Mouse (Mus musculus): Measurements from ENCODE around the gene Morn5. TPM values are rescaled to one million over a fixed set of nuclear protein-coding genes. Genes with fewer than 3 reads are reported as not detected.

Gene Morn5
- total and polyA plus RNA-seq, 3 experiments, result 0.81 to 1.3 TPM; not detected in 1

GRCm38 (mm10) chr2:36127973-36128372, 78.7 kb downstream of the Morn5 start:
- peaks cover 0 to 20% of the 10 kb centered on the region in 2 experiments; a peak in 3 of 4 replicates for H3K36me3 ChIP-seq (ENCODE audit: control insufficient read depth in 1 of 2, insufficient read depth in 2 of 2, low read length in 2 of 2)

GRCm38 (mm10) chr2:36129051-36129450, 79.8 kb downstream of the Morn5 start:
- Histone ChIP-seq H3K4me1 (ENCODE audit: control insufficient read depth in 1 of 2, insufficient read depth in 2 of 2, low read length in 2 of 2) (no peaks in the 10 kb centered on the region; a peak in 1 of 4 replicates), H3K9me3 (replicated peaks; ENCODE audit: insufficient read depth, low read length) (no peaks in the 10 kb centered on the region), H3K9ac (ENCODE audit: control insufficient read depth, low read depth, low read length, poor library complexity, severe bottlenecking) (no peak overlapping the region), H3K27me3 (ENCODE audit: control insufficient read depth in 1 of 2, insufficient read depth in 2 of 2, low read length in 2 of 2) (no peaks in the 10 kb centered on the region), H3K36me3 (ENCODE audit: control insufficient read depth in 1 of 2, insufficient read depth in 2 of 2, low read length in 2 of 2) (peaks cover 0 to 24% of the 10 kb centered on the region in 2 experiments; a peak in 3 of 4 replicates), H3K79me2 (ENCODE audit: control insufficient read depth, insufficient read depth, low read length, poor library complexity) (no peaks in the 10 kb centered on the region), H3K4me3 (ENCODE audit: control insufficient read depth in 1 of 2, insufficient read depth in 1 of 2, low read depth in 2 of 2, low read length in 2 of 2) (no peak overlapping the region), H3K27ac (ENCODE audit: control insufficient read depth, low read depth, low read length) (no peak overlapping the region)
- DNase-seq (ENCODE audit: low read depth, low spot score), result no peak
- TF ChIP-seq GATA1 (IDR thresholded peaks at IDR 0.05; ENCODE audit: low read depth, low read length) (no peak), NELFE (IDR thresholded peaks at IDR 0.05; ENCODE audit: low read depth, low read length) (no peak), USF2 (IDR thresholded peaks at IDR 0.05; ENCODE audit: borderline replicate concordance in 1 of 2, insufficient read depth in 1 of 2, low read depth in 1 of 2, low read length in 2 of 2) (no peak), EP300 (IDR thresholded peaks at IDR 0.05; ENCODE audit: low read depth in 1 of 2, low read length in 2 of 2) (no peak), MYB (IDR thresholded peaks at IDR 0.05; ENCODE audit: low read depth, low read length) (no peak), MAX (IDR thresholded peaks at IDR 0.05; ENCODE audit: low read length) (no peak), RCOR1 (IDR thresholded peaks at IDR 0.05; ENCODE audit: low read depth, low read length) (no peak), ZKSCAN1 (IDR thresholded peaks at IDR 0.05; ENCODE audit: low read depth, low read length) (no peak), SMC3 (IDR thresholded peaks at IDR 0.05; ENCODE audit: low read depth, low read length) (no peak)

More at GRCm38 (mm10) chr2:36127973-36128372, 78.7 kb downstream of the Morn5 start:
- Histone ChIP-seq H3K27me3 (ENCODE audit: control insufficient read depth in 1 of 2, insufficient read depth in 2 of 2, low read length in 2 of 2) (no peaks in the 10 kb centered on the region), H3K9ac (ENCODE audit: control insufficient read depth, low read depth, low read length, poor library complexity, severe bottlenecking) (no peak overlapping the region), H3K4me1 (ENCODE audit: control insufficient read depth in 1 of 2, insufficient read depth in 2 of 2, low read length in 2 of 2) (no peaks in the 10 kb centered on the region; a peak in 1 of 4 replicates), H3K9me3 (replicated peaks; ENCODE audit: insufficient read depth, low read length) (no peaks in the 10 kb centered on the region), H3K79me2 (ENCODE audit: control insufficient read depth, insufficient read depth, low read length, poor library complexity) (no peaks in the 10 kb centered on the region), H3K27ac (ENCODE audit: control insufficient read depth, low read depth, low read length) (no peak overlapping the region), H3K4me3 (ENCODE audit: control insufficient read depth in 1 of 2, insufficient read depth in 1 of 2, low read depth in 2 of 2, low read length in 2 of 2) (no peak overlapping the region)
- no peak for DNase-seq (ENCODE audit: low read depth, low spot score)
- no peak for TF ChIP-seq MAZ (IDR thresholded peaks at IDR 0.05; ENCODE audit: low read depth, low read length)
- TF ChIP-seq MEF2A (IDR thresholded peaks at IDR 0.05; ENCODE audit: extremely low read depth, insufficient replicate concordance, low read depth, low read length, poor library complexity, severe bottlenecking), result no peak
- no peak for TF ChIP-seq E2F4 (IDR thresholded peaks at IDR 0.05; ENCODE audit: borderline replicate concordance, low read depth, low read length)
- TF ChIP-seq NELFE (IDR thresholded peaks at IDR 0.05; ENCODE audit: low read depth, low read length), result no peak
- TF ChIP-seq CTCF (IDR thresholded peaks at IDR 0.05 in 2 of 3, conservative IDR thresholded peaks at IDR 0.05 in 1 of 3; ENCODE audit: control insufficient read depth in 1 of 3, insufficient read depth in 1 of 3, low read depth in 2 of 3, low read length in 3 of 3, poor library complexity in 1 of 3, severe bottlenecking in 1 of 3), result no peak
- no peak for TF ChIP-seq RCOR1 (IDR thresholded peaks at IDR 0.05; ENCODE audit: low read depth, low read length)
- no peak for TF ChIP-seq NRF1 (IDR thresholded peaks at IDR 0.05; ENCODE audit: insufficient read depth, low read depth, low read length, poor library complexity, severe bottlenecking)
- TF ChIP-seq ZMIZ1 (IDR thresholded peaks at IDR 0.05; ENCODE audit: low read depth, low read length), result no peak

Other genes with a start within 250 kb of the Morn5 start
- 1.2 TPM in 2 replicates for gene Ttll11, start 69.5 kb upstream of the Morn5 start, total RNA-seq (2012; rRNA removed)
- 1 to 10 TPM in 1 of 2 experiments, not detected in 1; 2.5 TPM for gene Ttll11, start 69.5 kb upstream of the Morn5 start, polyA plus RNA-seq (2012; ENCODE audit: insufficient read depth in 1 of 2, insufficient read length in 2 of 2, low read depth in 1 of 2, low replicate concordance in 2 of 2, missing spikeins in 1 of 2)
- 167 and 186 TPM in 2 replicates for gene Ndufa8, start 52 bp upstream of the Morn5 start, total RNA-seq (2012; rRNA removed)
- gene Ndufa8, start 52 bp upstream of the Morn5 start, polyA plus RNA-seq (2012; ENCODE audit: insufficient read depth in 1 of 2, insufficient read length in 2 of 2, low read depth in 1 of 2, low replicate concordance in 2 of 2, missing spikeins in 1 of 2), result 100 to 1,000 TPM in 1 of 2 experiments, not detected in 1; 357 TPM
- 1.1 and 1.3 TPM in 2 replicates for gene Lhx6, start 56.0 kb downstream of the Morn5 start, total RNA-seq (2012; rRNA removed)
- gene Lhx6, start 56.0 kb downstream of the Morn5 start, polyA plus RNA-seq (2012; ENCODE audit: insufficient read depth in 1 of 2, insufficient read length in 2 of 2, low read depth in 1 of 2, low replicate concordance in 2 of 2, missing spikeins in 1 of 2), result 1 to 10 TPM in 1 of 2 experiments, not detected in 1; 3.0 TPM
- gene Mrrf, start 86.9 kb downstream of the Morn5 start, total RNA-seq (2012; rRNA removed), result 20.0 and 28.0 TPM in 2 replicates
- gene Mrrf, start 86.9 kb downstream of the Morn5 start, polyA plus RNA-seq (2012; ENCODE audit: insufficient read depth in 1 of 2, insufficient read length in 2 of 2, low read depth in 1 of 2, low replicate concordance in 2 of 2, missing spikeins in 1 of 2), result 10 to 100 TPM in 1 of 2 experiments, not detected in 1; 31.2 TPM
- 16.4 and 20.1 TPM in 2 replicates for gene Rbm18, start 87.3 kb downstream of the Morn5 start, total RNA-seq (2012; rRNA removed)
- gene Rbm18, start 87.3 kb downstream of the Morn5 start, polyA plus RNA-seq (2012; ENCODE audit: insufficient read depth in 1 of 2, insufficient read length in 2 of 2, low read depth in 1 of 2, low replicate concordance in 2 of 2, missing spikeins in 1 of 2), result 10 to 100 TPM in 1 of 2 experiments, not detected in 1; 16.7 TPM
- gene Ptgs1, start 181.0 kb downstream of the Morn5 start, total RNA-seq (2012; rRNA removed), result 2.6 and 3.9 TPM in 2 replicates
- gene Ptgs1, start 181.0 kb downstream of the Morn5 start, polyA plus RNA-seq (2012; ENCODE audit: insufficient read depth in 1 of 2, insufficient read length in 2 of 2, low read depth in 1 of 2, low replicate concordance in 2 of 2, missing spikeins in 1 of 2), result 10 to 100 TPM in 1 of 2 experiments, not detected in 1; 20.0 TPM